Mouse (Mus musculus) C2C12 (cell line): ENCODE results near the gene Cdk4. TPM values are rescaled to one million over a fixed set of nuclear protein-coding genes. Genes with fewer than 3 reads are reported as not detected.
"Not testable (repeated sequence)": the region's sequence is repeated elsewhere in the genome, so short reads cannot be mapped to it uniquely, and the experiment has no call there.

Experiments used
- H3K27me3 ChIP-seq: one replicate; pipeline ENCODE4 v1.6.1; 2011; ENCODE audit not compliant: control insufficient read depth, insufficient read depth, insufficient read length
- H3K36me3 ChIP-seq: one replicate; pipeline ENCODE4 v1.6.1; 2011; ENCODE audit not compliant: control insufficient read depth, insufficient read depth
- H3K4me3 ChIP-seq: one replicate; pipeline ENCODE4 v1.5.1; 2011; ENCODE audit warnings: mild to moderate bottlenecking, control low read depth; ENCODE audit not compliant: poor library complexity, insufficient read depth, severe bottlenecking
- H3K79me2 ChIP-seq: one replicate; pipeline ENCODE4 v1.6.1; 2011; ENCODE audit not compliant: control insufficient read depth, insufficient read depth
- H3K79me3 ChIP-seq: one replicate; pipeline ENCODE4 v1.6.1; 2011; ENCODE audit warnings: low read depth, control low read depth
- H3ac ChIP-seq: one replicate; pipeline ENCODE3; 2011; ENCODE audit warnings: low read depth; ENCODE audit not compliant: control insufficient read depth, insufficient read length
- CEBPB ChIP-seq: IDR thresholded peaks from one replicate; pipeline ENCODE4 v1.6.1; 2011; ENCODE audit warnings: low read depth, mild to moderate bottlenecking, control low read depth, moderate library complexity
- CTCF ChIP-seq: IDR thresholded peaks from one replicate; pipeline ENCODE4 v1.5.1; 2011; ENCODE audit not compliant: control insufficient read depth, insufficient read depth, insufficient read length
- FOSL1 ChIP-seq: IDR thresholded peaks from one replicate; pipeline ENCODE4 v1.8.0; 2011; ENCODE audit warnings: mild to moderate bottlenecking, low read length; ENCODE audit not compliant: poor library complexity, insufficient read depth, severe bottlenecking
- MAX ChIP-seq: IDR thresholded peaks from one replicate; pipeline ENCODE4 v1.6.1; 2011; ENCODE audit warnings: mild to moderate bottlenecking, control low read depth
- MYOD1 ChIP-seq: IDR thresholded peaks from one replicate; pipeline ENCODE4 v1.6.1; 2011; ENCODE audit warnings: low read depth; ENCODE audit not compliant: control insufficient read depth, insufficient read length
- MYOG ChIP-seq: IDR thresholded peaks from one replicate; pipeline ENCODE4 v1.6.1; 2011; ENCODE audit not compliant: control insufficient read depth, insufficient read length; ENCODE audit errors: extremely low read depth
- USF1 ChIP-seq: IDR thresholded peaks from one replicate; pipeline ENCODE4 v1.6.1; 2011; ENCODE audit warnings: low read depth, mild to moderate bottlenecking, control low read depth, moderate library complexity
- polyA plus RNA-seq: library from polyadenylated mRNA; unstranded; fragments of >200 nt; fragmentation: generic; extraction: Trizol; gene quantifications from one replicate; pipeline ENCODE4 v1.2.1, GENCODE M21; 2012; ENCODE audit warnings: missing spikeins

Gene Cdk4
- polyA plus RNA-seq, 1 experiment = 714 TPM

DNA sequence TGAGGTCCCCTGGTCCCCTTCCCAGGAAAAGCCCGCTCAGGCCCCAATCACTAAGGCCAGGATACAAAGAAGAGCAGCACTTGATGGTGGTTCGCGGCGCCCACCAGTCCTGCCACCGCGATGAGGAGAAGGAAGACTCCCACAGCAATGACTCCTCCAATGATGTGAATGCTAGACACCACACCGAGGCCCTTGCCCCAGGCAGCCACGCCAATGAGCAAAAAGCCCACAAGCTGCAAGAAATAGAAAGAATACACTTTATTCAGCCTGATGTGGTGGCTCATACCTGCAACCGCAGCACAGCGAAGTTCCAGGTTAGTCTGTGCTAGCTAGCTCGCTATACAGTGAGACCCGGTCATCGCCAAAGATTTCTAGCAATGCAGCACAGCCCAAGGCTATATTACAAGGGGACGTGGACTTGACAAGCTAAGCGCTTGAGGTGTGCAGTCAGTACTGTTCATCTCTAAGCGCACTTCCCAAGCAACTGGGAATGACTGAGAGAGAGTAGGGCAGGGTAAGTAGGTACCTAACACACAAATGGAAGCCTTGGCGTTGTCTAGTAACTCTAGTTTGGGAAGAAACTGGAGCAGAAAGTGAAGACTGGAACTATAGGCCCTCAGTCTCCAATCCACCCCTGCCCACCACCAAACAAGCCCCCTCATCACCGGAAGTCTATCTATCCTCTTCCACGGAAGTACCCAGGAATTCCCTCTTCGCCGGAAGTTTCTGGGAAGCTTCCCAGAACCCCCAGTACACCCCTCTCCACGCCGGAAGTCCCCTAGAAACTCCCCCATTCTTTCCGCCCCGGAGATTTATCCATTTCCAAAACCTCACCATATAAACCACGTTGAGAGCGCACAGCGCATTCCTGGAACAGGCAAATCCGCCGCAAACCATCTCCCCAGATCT is 6.2 kb downstream of the Cdk4 start:
- Histone ChIP-seq H3K79me2 (peaks cover 45% of the 10 kb centered on the region), H3K36me3 (peaks cover 39% of the 10 kb centered on the region), H3K27me3 (no peaks in the 10 kb centered on the region), H3ac (peak overlapping the region; percentile 74), H3K79me3 (peaks cover 22% of the 10 kb centered on the region), H3K4me3 (peak overlapping the region; percentile 82)
- TF ChIP-seq MYOG (no peak), CEBPB (no peak), MAX (no peak), USF1 (no peak), FOSL1 (no peak), CTCF (no peak), MYOD1 (no peak)

DNA sequence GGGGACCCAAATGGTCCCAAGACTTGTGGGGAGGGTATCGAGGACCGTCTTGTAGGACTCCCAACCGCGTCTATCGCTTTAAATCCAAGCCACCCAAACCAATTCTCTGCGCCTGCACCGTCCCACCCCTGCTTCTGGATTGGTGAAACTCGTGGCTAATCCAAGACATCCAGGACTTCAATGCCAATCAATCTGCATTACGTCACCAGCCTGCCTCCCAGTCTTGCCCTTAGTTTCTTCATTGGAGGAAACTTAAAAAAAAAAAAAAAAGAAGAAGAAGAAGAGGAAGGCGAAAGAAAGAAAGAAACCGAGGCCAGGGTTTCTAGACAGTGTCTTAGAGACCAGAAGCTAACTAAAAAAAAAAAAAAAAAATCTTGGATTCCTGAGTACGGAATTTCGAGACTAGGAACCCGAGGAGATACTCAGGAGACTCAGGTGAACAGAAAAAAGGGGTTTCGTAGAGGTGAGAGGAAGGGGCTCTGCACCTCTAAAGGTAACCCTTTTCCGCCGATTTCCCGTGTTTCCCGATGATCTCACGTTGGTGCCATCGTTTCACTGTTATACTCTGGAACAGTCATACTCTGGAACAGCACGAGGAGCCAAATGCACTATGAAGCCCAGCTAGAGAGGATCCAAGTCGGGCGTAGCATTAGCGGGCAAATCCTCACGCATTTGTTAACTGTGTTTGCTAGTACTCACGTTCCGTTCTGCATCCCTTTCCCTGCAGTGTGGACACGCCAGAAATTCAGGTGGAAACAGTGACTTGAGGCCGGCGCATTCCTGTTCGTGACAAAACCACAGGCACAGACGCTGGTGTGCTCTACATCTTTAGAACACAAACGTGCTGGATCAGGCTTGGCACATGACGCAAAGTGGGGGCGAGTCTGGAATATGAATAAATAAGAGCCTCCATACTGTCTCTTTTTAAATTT is 7.1 kb downstream of the Cdk4 start, which contains the start of gene Tspan31:
Gene Tspan31, minus strand, starts transcription at position 75 of the 932 bp plus-strand sequence.
- Histone ChIP-seq H3K79me3 (peaks cover 13% of the 10 kb centered on the region), H3ac (peak within 1 kb of the TSS; percentile 90), H3K36me3 (peaks cover 30% of the 10 kb centered on the region), H3K27me3 (no peaks in the 10 kb centered on the region), H3K4me3 (peak within 1 kb of the TSS; percentile 82), H3K79me2 (peaks cover 36% of the 10 kb centered on the region)
- no peak for TF ChIP-seq CEBPB
- TF ChIP-seq MYOD1 = no peak
- TF ChIP-seq MAX = no peak
- no peak for TF ChIP-seq MYOG
- no peak for TF ChIP-seq CTCF
- TF ChIP-seq FOSL1 = no peak
- TF ChIP-seq USF1 = no peak

GRCm38 (mm10) chr10:127071203-127071602 is 7.9 kb downstream of the Cdk4 start:
- H3ac ChIP-seq = no peak overlapping the region
- TF ChIP-seq MYOD1 (no peak), FOSL1 (no peak), MAX (no peak), USF1 (no peak), CTCF (no peak), MYOG (no peak), CEBPB (no peak)
- H3K36me3 ChIP-seq = peaks cover 23% of the 10 kb centered on the region
- H3K4me3 ChIP-seq = peak overlapping the region; percentile 82
- H3K27me3 ChIP-seq = no peaks in the 10 kb centered on the region
- peaks cover 28% of the 10 kb centered on the region for H3K79me2 ChIP-seq
- peaks cover 9% of the 10 kb centered on the region for H3K79me3 ChIP-seq

DNA sequence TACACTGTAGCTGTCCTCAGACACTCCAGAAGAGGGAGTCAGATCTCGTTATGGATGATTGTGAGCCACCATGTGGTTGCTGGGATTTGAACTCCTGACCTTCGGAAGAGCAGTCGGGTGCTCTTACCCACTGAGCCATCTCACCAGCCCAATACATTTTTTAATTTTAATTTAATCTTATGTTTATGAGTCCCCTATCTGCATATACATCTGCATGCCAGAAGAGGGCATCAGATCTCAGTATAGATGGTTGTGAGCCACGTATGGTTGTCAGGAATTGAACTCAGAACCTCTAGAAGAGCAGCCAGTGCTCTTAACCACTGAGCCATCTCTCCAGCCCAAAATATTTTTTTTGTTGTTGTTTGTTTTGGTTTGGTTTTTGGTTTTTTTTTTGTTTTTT is 8.9 kb downstream of the Cdk4 start:
- H3K79me3 ChIP-seq, H3ac ChIP-seq, H3K27me3 ChIP-seq, H3K4me3 ChIP-seq: not testable (repeated sequence)
- peaks cover 12% of the 10 kb centered on the region for H3K36me3 ChIP-seq
- peaks cover 18% of the 10 kb centered on the region for H3K79me2 ChIP-seq

GRCm38 (mm10) chr10:127072969-127073368 is 9.6 kb downstream of the Cdk4 start:
- H3K36me3 ChIP-seq, H3K4me3 ChIP-seq, H3K27me3 ChIP-seq, H3ac ChIP-seq, H3K79me3 ChIP-seq: not testable (repeated sequence)
- H3K79me2 ChIP-seq = peaks cover 15% of the 10 kb centered on the region
